Mouse (Mus musculus) liver, postnatal 0 days (tissue): ENCODE results near the gene Mob1a.

Experiments
- CTCF ChIP-seq: sonication (generic); IDR thresholded peaks from 2 replicates; pipeline ENCODE4 v1.5.1; 2016; ENCODE audit warnings: antibody characterized with exemption, low read depth
- EP300 ChIP-seq: IDR thresholded peaks from 2 replicates; pipeline ENCODE4 v1.6.1; 2016; ENCODE audit warnings: antibody characterized with exemption, low read depth, mild to moderate bottlenecking

DNA sequence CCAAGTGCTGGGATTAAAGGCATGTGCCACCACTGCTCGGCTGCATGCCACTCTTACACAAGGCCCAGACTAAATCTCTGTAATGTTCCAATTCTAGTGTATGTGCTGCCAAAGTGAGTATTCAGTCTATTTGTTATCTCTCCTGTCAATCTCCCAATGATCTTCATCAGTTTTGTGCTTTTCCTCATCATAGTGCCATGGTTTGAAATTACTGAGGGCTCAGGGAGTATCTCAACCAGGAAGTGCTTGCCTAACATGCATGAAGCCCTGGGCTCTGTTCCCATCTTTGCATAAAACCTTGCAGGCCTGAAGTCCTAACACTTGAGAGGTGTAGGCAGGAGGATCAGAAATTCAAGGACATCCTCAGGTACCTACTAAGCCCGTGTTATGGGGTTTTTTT is 3.0 kb upstream of the Mob1a start:
- no peak for TF ChIP-seq EP300
- no peak for TF ChIP-seq CTCF
